Mouse (Mus musculus) kidney, adult 18-20 months (tissue): ENCODE results near the gene Hnrnpul2.
"Not testable (repeated sequence)": the region's sequence is repeated elsewhere in the genome, so short reads cannot be mapped to it uniquely, and the experiment has no call there.

Experiments used
- DNase-seq: peaks from one replicate; pipeline ENCODE4 v3.0.0; 2021

Hnrnpul2 gene

DNA sequence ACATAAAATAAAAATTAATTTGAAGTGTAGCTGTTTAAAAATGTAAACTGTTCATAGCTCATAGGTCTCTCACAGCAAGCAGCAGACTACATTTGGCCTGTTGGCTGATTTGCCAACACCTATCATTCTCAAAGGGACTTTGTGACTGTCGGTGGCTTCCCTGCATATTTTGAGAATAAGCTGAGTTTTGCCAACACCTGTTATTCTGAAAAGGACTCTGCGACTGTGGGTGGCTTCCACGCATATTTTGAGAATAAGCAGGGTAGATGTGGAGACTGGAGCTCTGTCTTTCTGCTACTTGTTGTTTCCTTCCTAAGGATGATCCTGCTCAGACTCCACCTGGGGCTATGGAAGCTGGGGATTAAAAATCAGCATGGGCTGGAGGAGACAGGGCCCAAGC lies 33.3 kb downstream of the Hnrnpul2 start:
- no peak for DNase-seq

DNA sequence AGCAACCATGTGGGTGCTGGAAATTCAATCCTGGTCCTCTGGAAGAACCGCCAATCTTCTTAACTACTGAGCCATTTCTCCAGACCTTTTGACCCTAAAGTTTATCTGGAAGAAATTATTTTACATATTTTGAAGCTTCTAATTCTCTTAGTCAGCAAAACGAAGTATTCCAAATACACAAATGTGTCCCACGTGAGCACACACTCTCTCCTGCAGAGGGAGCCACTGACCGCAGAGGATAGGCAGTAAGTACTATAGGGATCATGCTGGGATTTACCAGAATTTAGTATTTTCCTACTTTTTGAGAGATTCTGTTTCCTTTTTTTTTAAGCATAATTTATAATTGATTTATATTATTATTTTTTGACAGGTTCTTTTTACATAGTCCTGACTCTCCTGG lies 37.9 kb downstream of the Hnrnpul2 start:
- peak; percentile 50 for DNase-seq

GRCm38 (mm10) chr19:8859018-8859417 lies 39.2 kb downstream of the Hnrnpul2 start:
- DNase-seq, result no peak

GRCm38 (mm10) chr19:8864265-8864664 lies 44.5 kb downstream of the Hnrnpul2 start:
- no peak for DNase-seq

DNA sequence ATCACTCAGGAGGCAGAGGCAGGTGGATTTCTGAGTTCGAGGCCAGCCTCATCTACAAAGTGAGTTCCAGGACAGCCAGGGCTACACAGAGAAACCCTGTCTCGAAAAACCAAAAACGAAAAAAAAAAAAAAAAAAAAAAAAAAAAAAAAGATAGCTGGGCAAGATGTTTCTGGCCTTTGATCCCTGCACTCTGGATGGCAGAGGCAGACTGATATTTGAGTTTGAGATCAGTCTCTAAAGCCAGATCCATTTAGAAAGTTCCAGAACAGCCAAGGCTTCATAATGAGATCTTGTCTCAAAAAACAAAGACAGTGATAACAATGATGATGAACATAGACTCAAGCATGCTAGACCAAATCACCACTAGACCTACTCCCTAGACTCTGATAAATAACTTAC lies 50.6 kb downstream of the Hnrnpul2 start:
- DNase-seq, result not testable (repeated sequence)

DNA sequence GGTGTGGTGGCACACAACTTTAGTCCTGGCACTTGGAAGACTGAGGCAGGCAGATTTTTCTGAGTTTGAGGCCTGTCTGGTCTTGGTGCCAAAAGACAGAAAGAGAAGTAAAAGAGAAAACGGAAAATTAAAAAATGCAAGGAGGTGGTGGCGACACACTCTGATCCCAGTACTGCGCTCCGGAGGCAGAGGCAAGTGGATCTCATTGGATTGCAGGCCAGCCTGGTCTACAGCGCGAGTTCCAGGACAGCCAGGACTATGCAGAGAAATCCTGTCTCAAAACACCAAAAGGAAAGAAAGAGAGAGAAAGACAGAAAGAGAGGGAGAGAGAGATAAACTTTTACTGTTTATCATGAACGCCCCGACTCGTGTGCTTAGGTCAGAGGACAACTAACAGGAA lies 51.0 kb downstream of the Hnrnpul2 start:
- no peak for DNase-seq

- DNase-seq, result peak; percentile 98
Measured at GRCm38 (mm10) chr19:8871267-8872186, 51.7 kb downstream of the Hnrnpul2 start, which contains the start of gene Ubxn1. Gene Ubxn1, plus strand, starts transcription at chr19:8871496.

GRCm38 (mm10) chr19:8872266-8872840 lies 52.5 kb downstream of the Hnrnpul2 start:
- peak; percentile 11 for DNase-seq

DNA sequence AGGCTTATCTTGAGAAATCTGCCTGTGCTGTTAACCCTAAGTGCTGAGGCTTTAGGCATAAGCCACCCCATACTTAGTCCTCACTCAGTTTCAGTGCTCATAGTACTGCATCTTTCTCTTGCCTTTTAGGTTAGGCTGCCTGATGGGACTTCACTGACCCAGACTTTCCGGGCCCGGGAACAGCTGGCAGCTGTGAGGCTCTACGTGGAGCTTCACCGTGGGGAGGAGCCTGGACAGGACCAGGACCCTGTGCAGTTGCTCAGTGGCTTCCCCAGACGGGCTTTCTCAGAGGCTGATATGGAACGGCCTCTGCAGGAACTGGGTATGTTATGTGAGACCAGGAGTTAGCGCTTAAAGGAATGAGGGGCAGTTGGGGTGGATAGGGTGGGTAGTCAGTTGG lies 55.2 kb downstream of the Hnrnpul2 start:
- no peak for DNase-seq

GRCm38 (mm10) chr19:8880311-8881033 lies 60.7 kb downstream of the Hnrnpul2 start, which contains the start of gene Uqcc3:
Gene Uqcc3, minus strand, starts transcription at chr19:8880923.
- DNase-seq, result peak; percentile 91

DNA sequence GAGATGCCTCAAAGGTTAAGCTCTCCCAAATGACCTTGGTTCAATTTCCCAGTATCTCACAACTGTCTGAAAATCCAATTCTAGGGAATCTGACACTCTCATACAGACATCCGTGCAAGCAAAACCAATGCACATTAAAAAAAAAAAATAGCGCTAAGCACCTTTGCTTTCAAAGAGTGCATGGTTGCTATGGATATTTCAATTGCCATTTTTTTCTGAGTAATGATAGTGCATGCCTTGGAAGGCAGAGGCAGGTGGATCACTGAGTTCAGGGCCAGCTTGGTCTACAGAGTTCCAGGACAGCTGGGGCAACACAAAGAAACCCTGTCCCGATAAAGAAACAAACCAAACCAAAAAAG lies 61.2 kb downstream of the Hnrnpul2 start:
- DNase-seq, result no peak

DNA sequence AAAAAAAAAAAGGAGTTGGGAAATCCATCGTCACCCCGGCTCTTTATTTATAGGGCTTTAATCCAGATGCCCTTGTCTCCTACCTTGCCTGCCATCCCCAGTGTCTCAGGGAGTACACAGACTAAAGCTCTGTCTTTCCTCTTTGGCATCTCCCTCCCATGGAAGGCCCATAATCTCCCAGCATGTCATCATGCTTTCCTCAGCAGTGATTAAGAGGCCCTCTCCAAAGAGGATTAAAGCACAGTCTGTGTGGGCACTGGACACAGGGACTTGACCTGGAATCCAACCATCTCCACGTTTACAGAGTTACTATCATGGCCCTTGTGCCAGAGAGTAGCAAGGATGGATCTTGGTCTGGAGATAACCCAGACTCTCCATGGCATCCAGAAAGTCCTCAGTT lies 63.8 kb downstream of the Hnrnpul2 start, which contains the start of the genes Lbhd1 and Gm49403:
Gene Lbhd1, plus strand, starts transcription at position 117 of the 400 bp plus-strand sequence.
Gene Gm49403, plus strand, starts transcription at position 315 of the 400 bp plus-strand sequence.
- DNase-seq, result no peak
